Comparison of ENCODE assay signal across 22 mouse cellular contexts in the genomic region with DNA sequence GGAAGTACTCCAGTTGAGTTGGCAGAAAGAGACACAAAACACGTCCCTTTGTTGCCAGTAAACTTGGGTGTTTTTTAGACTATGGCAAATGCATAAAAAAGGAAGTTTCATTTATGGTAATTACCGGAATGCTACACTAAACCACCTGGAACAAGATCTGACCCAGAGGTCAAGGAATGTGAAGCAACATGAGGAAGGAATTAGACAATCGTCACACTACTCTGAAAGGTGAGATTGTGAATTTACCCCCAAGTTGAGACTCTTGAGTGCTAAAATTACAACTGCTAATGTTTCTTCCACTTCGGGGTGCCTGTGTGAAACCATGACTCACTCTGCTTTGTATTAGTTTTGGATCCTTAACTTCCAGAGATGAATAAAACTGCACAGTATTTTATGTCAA. TPM values are rescaled to one million over a fixed set of nuclear protein-coding genes. Genes with fewer than 3 reads are reported as not detected.
DNase-seq lines count a peak whose midpoint lies in the region; ATAC-seq and TF ChIP-seq lines count a peak whose summit lies in the region.
"Had no signal": no experiment of that assay in that cellular context is flagged by ENCODE, and none has a peak within 500 bp of the region (broad histone marks: within the 10 kb centered on the region; RNA-seq: fewer than 3 reads in every experiment).

No protein-coding gene starts in this region.

- CTCF ChIA-PET in Patski (lab: Charles Lee), result interaction anchor here (0.8 to 1.9 kb wide), 2 partner anchors 10 to 15 kb away, joined by 3 to 7 read pairs; no protein-coding TSS in a partner anchor

- H3K4me3 ChIP-seq in embryonic facial prominence, embryonic 11.5 days (ENCODE audit: low read depth, low read length), result no peak overlapping the region
- no peak overlapping the region for H3K4me3 ChIP-seq in embryonic facial prominence, embryonic 10.5 days
- no peak overlapping the region for H3K4me3 ChIP-seq in embryonic facial prominence, embryonic 14.5 days (ENCODE audit: low read depth, low read length)
- H3K4me3 ChIP-seq in intestine, embryonic 15.5 days (replicated peaks), result no peak overlapping the region
- H3K4me3 ChIP-seq: embryonic facial prominence, embryonic 13.5 days; erythroblast, embryonic 14.5 days; forebrain, embryonic 12.5 days; hindbrain, embryonic 13.5 days had no signal

- 36% methylated on average over 4 of the region's 4 CpGs for WGBS in embryonic facial prominence, embryonic 11.5 days
- WGBS in embryonic facial prominence, embryonic 10.5 days, result 35% methylated on average over 4 of the region's 4 CpGs
- WGBS in embryonic facial prominence, embryonic 14.5 days, result 36% methylated on average over 4 of the region's 4 CpGs
- WGBS in intestine, embryonic 15.5 days, result 62% methylated on average over 4 of the region's 4 CpGs

- H3K4me2 ChIP-seq in embryonic facial prominence, embryonic 11.5 days (ENCODE audit: low read depth, low read length), result no peak overlapping the region
- H3K4me2 ChIP-seq in embryonic facial prominence, embryonic 14.5 days (ENCODE audit: low read depth, low read length), result no peak overlapping the region
- no peak overlapping the region for H3K4me2 ChIP-seq in intestine, embryonic 15.5 days (replicated peaks)
- H3K4me2 ChIP-seq: embryonic facial prominence, embryonic 13.5 days; forebrain, embryonic 12.5 days; hindbrain, embryonic 13.5 days had no signal

- in situ Hi-C loops in Patski (cut with MboI; ENCODE audit: low pct_unique_long_range_greater_than_20kb), result no loop called here

- peak; percentile 47 for DNase-seq in embryonic facial prominence, embryonic 11.5 days (ENCODE audit: low spot score)
- no peak for DNase-seq in embryonic facial prominence, embryonic 10.5 days (ENCODE audit: low spot score)
- DNase-seq in Patski (ENCODE audit: low read depth, low spot score), result no peak
- peak; percentile 35 for DNase-seq in embryonic facial prominence, embryonic 14.5 days (ENCODE audit: low spot score)
- peak; percentile 28 for DNase-seq in mesoderm, embryonic 11.5 days (ENCODE audit: low read depth, low spot score)
- DNase-seq in thymus, postnatal 25 days, result no peak
- DNase-seq in layer of hippocampus, adult 9-10 months (ENCODE audit: low spot score), result no peak
- DNase-seq: adrenal gland, postnatal 10 days; cerebellum, adult 11 months; cerebellum, adult 8-10 months; cerebellum, postnatal 14 days; forebrain, postnatal 0 days; gastrocnemius, postnatal 36 days; kidney, adult 8-10 months had no signal

- no peaks in the 10 kb centered on the region for H3K36me3 ChIP-seq in embryonic facial prominence, embryonic 11.5 days (replicated peaks; ENCODE audit: control insufficient read depth, insufficient read depth, low read depth, low read length)
- no peaks in the 10 kb centered on the region for H3K36me3 ChIP-seq in embryonic facial prominence, embryonic 10.5 days (replicated peaks)
- H3K36me3 ChIP-seq in embryonic facial prominence, embryonic 14.5 days (ENCODE audit: control insufficient read depth, insufficient read depth, low read length), result no peaks in the 10 kb centered on the region
- H3K36me3 ChIP-seq in intestine, embryonic 15.5 days, result no peaks in the 10 kb centered on the region
- H3K36me3 ChIP-seq: embryonic facial prominence, embryonic 13.5 days; forebrain, embryonic 12.5 days; hindbrain, embryonic 13.5 days had no signal

- POLR2A ChIA-PET in Patski (lab: Charles Lee), result no interaction called here

- H3K27me3 ChIP-seq in embryonic facial prominence, embryonic 11.5 days (ENCODE audit: control insufficient read depth, insufficient read depth, low read length), result no peaks in the 10 kb centered on the region
- peaks cover 65% of the 10 kb centered on the region for H3K27me3 ChIP-seq in embryonic facial prominence, embryonic 10.5 days (replicated peaks; ENCODE audit: low read depth, poor library complexity, severe bottlenecking)
- H3K27me3 ChIP-seq in Patski, result peaks cover 10% of the 10 kb centered on the region
- H3K27me3 ChIP-seq in embryonic facial prominence, embryonic 14.5 days (replicated peaks; ENCODE audit: control insufficient read depth, insufficient read depth, low read length), result peaks cover 11% of the 10 kb centered on the region
- no peaks in the 10 kb centered on the region for H3K27me3 ChIP-seq in intestine, embryonic 15.5 days (replicated peaks)
- H3K27me3 ChIP-seq: CH12.LX had no signal

- H3K9me3 ChIP-seq in embryonic facial prominence, embryonic 11.5 days (replicated peaks; ENCODE audit: control insufficient read depth, low read length), result no peaks in the 10 kb centered on the region
- no peaks in the 10 kb centered on the region for H3K9me3 ChIP-seq in embryonic facial prominence, embryonic 10.5 days
- H3K9me3 ChIP-seq in embryonic facial prominence, embryonic 14.5 days (ENCODE audit: control insufficient read depth, low read length), result no peaks in the 10 kb centered on the region
- H3K9me3 ChIP-seq in intestine, embryonic 15.5 days, result no peaks in the 10 kb centered on the region
- H3K9me3 ChIP-seq: embryonic facial prominence, embryonic 13.5 days; forebrain, embryonic 12.5 days; hindbrain, embryonic 13.5 days had no signal

- H3K27ac ChIP-seq in embryonic facial prominence, embryonic 11.5 days (replicated peaks; ENCODE audit: low read depth, low read length), result no peak overlapping the region
- H3K27ac ChIP-seq in embryonic facial prominence, embryonic 10.5 days (replicated peaks), result no peak overlapping the region
- no peak overlapping the region for H3K27ac ChIP-seq in embryonic facial prominence, embryonic 14.5 days (replicated peaks; ENCODE audit: low read depth, low read length)
- H3K27ac ChIP-seq in intestine, embryonic 15.5 days, result no peak overlapping the region
- H3K27ac ChIP-seq: embryonic facial prominence, embryonic 13.5 days; hindbrain, embryonic 13.5 days; hindbrain, postnatal 0 days had no signal

- TF ChIP-seq CTCF in Patski (IDR thresholded peaks at IDR 0.05), result no peak

- no peak for ATAC-seq in embryonic facial prominence, embryonic 11.5 days (replicated peaks; ENCODE audit: insufficient number of reproducible peaks, low FRiP score, low TSS enrichment, low read depth)
- ATAC-seq in Patski, result peak; percentile 27
- ATAC-seq in embryonic facial prominence, embryonic 14.5 days (ENCODE audit: low read depth), result no peak
- ATAC-seq in intestine, embryonic 15.5 days, result no peak
- ATAC-seq: forebrain, postnatal 0 days; intestine, embryonic 16.5 days had no signal

- H3K4me1 ChIP-seq in embryonic facial prominence, embryonic 11.5 days (ENCODE audit: control insufficient read depth, insufficient read depth, low read length), result no peaks in the 10 kb centered on the region
- peaks cover 21% of the 10 kb centered on the region for H3K4me1 ChIP-seq in embryonic facial prominence, embryonic 10.5 days
- peaks cover 3% of the 10 kb centered on the region; the same call in 1 of the 2 replicates for H3K4me1 ChIP-seq in embryonic facial prominence, embryonic 14.5 days (ENCODE audit: control insufficient read depth, insufficient read depth, low read length)
- H3K4me1 ChIP-seq in intestine, embryonic 15.5 days (replicated peaks), result no peaks in the 10 kb centered on the region

- H3K9ac ChIP-seq in embryonic facial prominence, embryonic 11.5 days (replicated peaks; ENCODE audit: low read length), result no peak overlapping the region
- H3K9ac ChIP-seq in embryonic facial prominence, embryonic 14.5 days (ENCODE audit: low read depth, low read length), result no peak overlapping the region
- H3K9ac ChIP-seq in intestine, embryonic 15.5 days, result no peak overlapping the region
- H3K9ac ChIP-seq: embryonic facial prominence, embryonic 13.5 days; forebrain, embryonic 12.5 days; forebrain, postnatal 0 days; hindbrain, embryonic 13.5 days had no signal

RNA-seq across cellular contexts. Expression of a gene that starts 33.6 kb away (rescaled TPM):
- 4.7 and 5.2 TPM in 2 replicates for polyA plus RNA-seq in embryonic facial prominence, embryonic 11.5 days (2014; fragmentation: Nextera tagmentation; extraction: Ambion mirVana)
- 3.4 and 5.1 TPM in 2 replicates for polyA plus RNA-seq in embryonic facial prominence, embryonic 10.5 days (2016; fragmentation: Nextera tagmentation; extraction: Ambion mirVana)
- polyA plus RNA-seq in Patski (2021), result 2.9 TPM
- 8.3 and 8.9 TPM in 2 replicates for polyA plus RNA-seq in embryonic facial prominence, embryonic 14.5 days (2014; fragmentation: Nextera tagmentation; extraction: Ambion mirVana)
- polyA plus RNA-seq in intestine, embryonic 15.5 days (2015; fragmentation: Nextera tagmentation; extraction: Ambion mirVana), result 1.2 and 1.8 TPM in 2 replicates
- polyA plus RNA-seq: erythroblast, embryonic 14.5 days had no signal

Comparison
In these comparisons a context has a peak if more than half of its experiments do, and no peak if none do; other contexts are left out.
1. DNase-seq: peak in embryonic facial prominence, embryonic 11.5 days (single experiment), embryonic facial prominence, embryonic 14.5 days (single experiment) and mesoderm, embryonic 11.5 days (single experiment); none in embryonic facial prominence, embryonic 10.5 days (single experiment), Patski (single experiment), thymus, postnatal 25 days (single experiment) and layer of hippocampus, adult 9-10 months (single experiment).